In the genomic region with DNA sequence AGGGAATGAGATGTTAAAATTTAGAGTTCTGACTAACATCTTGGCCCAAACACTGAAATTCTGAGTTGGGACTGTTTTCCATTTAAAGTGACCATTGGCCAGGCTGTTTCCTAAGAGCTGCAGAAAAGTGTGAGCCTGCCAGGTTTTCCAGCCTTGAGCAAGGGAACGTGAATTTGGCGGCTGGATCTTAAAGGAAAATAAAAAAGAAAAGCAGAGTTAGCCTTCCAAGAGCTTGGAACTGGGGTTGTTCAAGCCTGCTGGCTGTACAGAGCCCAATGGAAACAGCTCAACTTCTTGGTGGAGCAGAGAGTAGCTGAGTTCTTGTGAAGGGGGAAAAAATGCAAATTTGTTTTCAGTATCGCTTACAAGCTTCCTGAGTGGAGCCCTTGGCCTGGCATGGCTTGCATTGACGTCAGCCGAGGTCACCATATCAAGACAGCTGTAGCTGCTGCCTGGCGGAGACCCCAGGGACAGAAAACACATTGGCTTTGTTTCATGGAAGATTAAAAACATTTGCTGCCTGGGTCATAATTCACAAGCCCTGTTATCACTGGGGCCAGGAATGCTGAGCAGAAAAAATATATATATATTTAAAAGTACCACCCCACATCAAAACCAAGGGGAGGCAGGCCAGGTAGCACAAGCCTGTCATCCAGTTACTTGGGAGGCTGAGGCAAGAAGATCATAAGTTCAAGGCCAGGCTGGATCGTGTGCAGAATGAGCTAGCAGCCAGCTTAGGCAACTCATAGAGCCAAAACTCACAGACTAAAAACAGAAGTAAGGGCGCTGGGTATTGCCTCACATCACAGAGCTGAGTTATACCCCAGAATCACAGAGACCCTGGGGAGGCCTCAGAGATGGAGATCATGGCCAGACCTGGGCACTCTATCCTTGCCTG, we compare ENCODE assay signal across 8 mouse cellular contexts. TPM values are rescaled to one million over a fixed set of nuclear protein-coding genes. Genes with fewer than 3 reads are reported as not detected.
A peak's percentile ranks its signal among the peaks of the same experiment; 100 is the strongest.
DNase-seq lines count a peak whose midpoint lies in the region; ATAC-seq and TF ChIP-seq lines count a peak whose summit lies in the region.

No protein-coding gene starts in this region.

- H3K9me3 ChIP-seq in intestine, embryonic 14.5 days (ENCODE audit: control insufficient read depth, low read length) = no peaks in the 10 kb centered on the region
- no peaks in the 10 kb centered on the region for H3K9me3 ChIP-seq in intestine, postnatal 0 days (ENCODE audit: control insufficient read depth)

- H3K27ac ChIP-seq in intestine, embryonic 14.5 days (ENCODE audit: low read depth) = peak overlapping the region; percentile 57
- no peak overlapping the region for H3K27ac ChIP-seq in intestine, postnatal 0 days (ENCODE audit: low read depth, low read length)
- peak overlapping the region; percentile 74; the same call in 1 of the 2 replicates for H3K27ac ChIP-seq in cortical plate, adult 2 months (ENCODE audit: insufficient read depth, low read length)
- H3K27ac ChIP-seq in heart, adult 2 months = peak overlapping the region; percentile 88
- H3K27ac ChIP-seq in kidney, adult 2 months (ENCODE audit: insufficient read depth, low read depth, low read length) = peak overlapping the region; percentile 68
- H3K27ac ChIP-seq in testis, adult 2 months (ENCODE audit: control insufficient read depth, insufficient read depth, low read depth, low read length) = peak overlapping the region; percentile 87

- DNase-seq in intestine, embryonic 14.5 days (ENCODE audit: low spot score) = no peak
- DNase-seq in heart, adult 2 months = peak; percentile 79 to 88
- peak; percentile 82 for DNase-seq in kidney, adult 2 months
- peak; percentile 69 for DNase-seq in lung, postnatal 25 days (ENCODE audit: low spot score)
- no peak for DNase-seq in natural killer cell, adult 2 months (ENCODE audit: low spot score in 2 of 2)

- no peak overlapping the region for H3K4me2 ChIP-seq in intestine, embryonic 14.5 days (ENCODE audit: low read length)
- H3K4me2 ChIP-seq in intestine, postnatal 0 days (replicated peaks; ENCODE audit: low read depth) = no peak overlapping the region

- H3K4me1 ChIP-seq in intestine, embryonic 14.5 days (replicated peaks; ENCODE audit: control insufficient read depth, insufficient read depth, low read length) = peaks cover 4% of the 10 kb centered on the region; the same call in 1 of the 2 replicates
- 0 out of 2 replicates have a peak, but pooled peaks cover 6% of the 10 kb centered on the region for H3K4me1 ChIP-seq in intestine, postnatal 0 days (replicated peaks; ENCODE audit: control insufficient read depth, insufficient read depth, low read length)
- peaks cover 5% of the 10 kb centered on the region; the same call in 1 of the 2 replicates for H3K4me1 ChIP-seq in cortical plate, adult 2 months (ENCODE audit: control insufficient read depth, insufficient read depth, low read length)
- H3K4me1 ChIP-seq in heart, adult 2 months (ENCODE audit: control insufficient read depth, insufficient read depth, low read length) = peaks cover 24% of the 10 kb centered on the region
- peaks cover 19% of the 10 kb centered on the region for H3K4me1 ChIP-seq in kidney, adult 2 months (ENCODE audit: control insufficient read depth, insufficient read depth, low read length)
- H3K4me1 ChIP-seq in testis, adult 2 months (ENCODE audit: control insufficient read depth, insufficient read depth, low read length) = peaks cover 6% of the 10 kb centered on the region

- no peak for ATAC-seq in intestine, embryonic 14.5 days (replicated peaks; ENCODE audit: low FRiP score, low TSS enrichment, low read depth)
- ATAC-seq in intestine, postnatal 0 days = no peak

- peak; percentile 8; the same call in 1 of the 2 replicates for TF ChIP-seq EP300 in heart, adult 2 months (IDR thresholded peaks at IDR 0.05; ENCODE audit: insufficient read depth, low read depth, low read length)

- no peak for TF ChIP-seq POLR2A in cortical plate, adult 2 months (IDR thresholded peaks at IDR 0.05; ENCODE audit: extremely low read depth, insufficient read depth, low read length)
- TF ChIP-seq POLR2A in heart, adult 2 months (IDR thresholded peaks at IDR 0.05; ENCODE audit: insufficient read depth, low read depth, low read length) = no peak
- TF ChIP-seq POLR2A in kidney, adult 2 months (IDR thresholded peaks at IDR 0.05; ENCODE audit: low read depth, low read length) = no peak
- TF ChIP-seq POLR2A in testis, adult 2 months (IDR thresholded peaks at IDR 0.05; ENCODE audit: control insufficient read depth, low read depth, low read length) = no peak

- no peak overlapping the region for H3K4me3 ChIP-seq in intestine, embryonic 14.5 days (ENCODE audit: low read depth, low read length)
- no peak overlapping the region for H3K4me3 ChIP-seq in intestine, postnatal 0 days (ENCODE audit: low read depth, low read length)
- H3K4me3 ChIP-seq in cortical plate, adult 2 months (ENCODE audit: insufficient read depth, low read length) = no peak overlapping the region
- no peak overlapping the region for H3K4me3 ChIP-seq in heart, adult 2 months
- H3K4me3 ChIP-seq in kidney, adult 2 months (ENCODE audit: insufficient read depth, low read depth, low read length) = no peak overlapping the region
- H3K4me3 ChIP-seq in testis, adult 2 months (ENCODE audit: control insufficient read depth, low read depth, low read length) = no peak overlapping the region

- H3K36me3 ChIP-seq in intestine, embryonic 14.5 days (ENCODE audit: control insufficient read depth, insufficient read depth, low read length) = no peaks in the 10 kb centered on the region
- no peaks in the 10 kb centered on the region for H3K36me3 ChIP-seq in intestine, postnatal 0 days (ENCODE audit: control insufficient read depth, insufficient read depth)
- H3K36me3 ChIP-seq in heart, adult 2 months (ENCODE audit: control insufficient read depth, insufficient read depth, low read length) = no peaks in the 10 kb centered on the region
- no peaks in the 10 kb centered on the region for H3K36me3 ChIP-seq in kidney, adult 2 months (ENCODE audit: control insufficient read depth, insufficient read depth, low read length)
- no peaks in the 10 kb centered on the region for H3K36me3 ChIP-seq in testis, adult 2 months (ENCODE audit: control insufficient read depth, insufficient read depth, low read length)

- no peaks in the 10 kb centered on the region for H3K27me3 ChIP-seq in intestine, embryonic 14.5 days (replicated peaks; ENCODE audit: control insufficient read depth, insufficient read depth, low read length)
- H3K27me3 ChIP-seq in intestine, postnatal 0 days (replicated peaks; ENCODE audit: control insufficient read depth, insufficient read depth, low read length) = no peaks in the 10 kb centered on the region
- H3K27me3 ChIP-seq in heart, adult 2 months (ENCODE audit: control insufficient read depth, insufficient read depth, low read length) = no peaks in the 10 kb centered on the region
- H3K27me3 ChIP-seq in kidney, adult 2 months (replicated peaks; ENCODE audit: control insufficient read depth, insufficient read depth, low read length) = no peaks in the 10 kb centered on the region
- H3K27me3 ChIP-seq in testis, adult 2 months (ENCODE audit: control insufficient read depth, insufficient read depth, low read length) = no peaks in the 10 kb centered on the region

- WGBS in intestine, embryonic 14.5 days = 61% methylated on average over 8 of the region's 8 CpGs
- 62% methylated on average over 8 of the region's 8 CpGs for WGBS in intestine, postnatal 0 days
- 17% methylated on average over 8 of the region's 8 CpGs for WGBS in heart, adult 2 months
- 44% methylated on average over 8 of the region's 8 CpGs for whole genome bisulfite sequencing in kidney, adult 2 months

- no peak overlapping the region for H3K9ac ChIP-seq in intestine, embryonic 14.5 days (ENCODE audit: low read length)
- H3K9ac ChIP-seq in intestine, postnatal 0 days (ENCODE audit: low read depth, low read length) = no peak overlapping the region
- H3K9ac ChIP-seq in heart, adult 2 months (ENCODE audit: low read depth, low read length) = no peak overlapping the region

- intact Hi-C loops in heart, adult 2 months (cut with DNase I) = loop anchor here (2.0 kb wide), 1 partner anchor 26 kb away; no protein-coding TSS in a partner anchor

- TF ChIP-seq CTCF in intestine, postnatal 0 days (IDR thresholded peaks at IDR 0.05; ENCODE audit: low read depth) = no peak
- TF ChIP-seq CTCF in cortical plate, adult 2 months (IDR thresholded peaks at IDR 0.05; ENCODE audit: extremely low read depth, insufficient read depth, low read length) = no peak
- TF ChIP-seq CTCF in heart, adult 2 months (IDR thresholded peaks at IDR 0.05) = no peak
- no peak for TF ChIP-seq CTCF in kidney, adult 2 months (conservative IDR thresholded peaks at IDR 0.05; ENCODE audit: insufficient read depth, insufficient read length, low read depth, low read length)
- no peak for TF ChIP-seq CTCF in testis, adult 2 months (IDR thresholded peaks at IDR 0.05; ENCODE audit: control insufficient read depth, insufficient read depth, insufficient replicate concordance, low read depth, low read length)

- no peaks in the 10 kb centered on the region for H3K79me2 ChIP-seq in heart, adult 2 months (replicated peaks; ENCODE audit: control insufficient read depth, insufficient read depth, low read length)

RNA-seq across cellular contexts. Expression of gene Tomm20, which starts 58.7 kb away (rescaled TPM):
- 297 TPM in 2 replicates for polyA plus RNA-seq in intestine, embryonic 14.5 days (2014; fragmentation: Nextera tagmentation; extraction: Ambion mirVana)
- 278 and 296 TPM in 2 replicates for polyA plus RNA-seq in intestine, postnatal 0 days (2015; fragmentation: Nextera tagmentation; extraction: Ambion mirVana)
- 113 and 125 TPM in 2 replicates for polyA plus RNA-seq in cortical plate, adult 2 months (2012; rRNA removed)
- 10 to 100 TPM; 70.1 to 96.2 TPM for total RNA-seq in heart, adult 2 months (2021)
- polyA plus RNA-seq in heart, adult 2 months (2012; rRNA removed) = 67.8 and 195 TPM in 2 replicates
- 541 and 684 TPM in 2 replicates for polyA plus RNA-seq in kidney, adult 2 months (2012; rRNA removed)
- polyA plus RNA-seq in testis, adult 2 months (2012; rRNA removed) = 131 and 231 TPM in 2 replicates

Comparison
In these comparisons a context has a peak if more than half of its experiments do, and no peak if none do; other contexts are left out.
1. DNase-seq: peak in heart, adult 2 months (2 of 2), kidney, adult 2 months (single experiment) and lung, postnatal 25 days (single experiment); none in intestine, embryonic 14.5 days (single experiment) and natural killer cell, adult 2 months (0 of 2).